Mouse (Mus musculus): Measurements from ENCODE around the gene Lin54.
A peak's percentile ranks its signal among the peaks of the same experiment; 100 is the strongest.
"Not testable (repeated sequence)": the region's sequence is repeated elsewhere in the genome, so short reads cannot be mapped to it uniquely, and the experiment has no call there.

The Lin54 gene

DNA sequence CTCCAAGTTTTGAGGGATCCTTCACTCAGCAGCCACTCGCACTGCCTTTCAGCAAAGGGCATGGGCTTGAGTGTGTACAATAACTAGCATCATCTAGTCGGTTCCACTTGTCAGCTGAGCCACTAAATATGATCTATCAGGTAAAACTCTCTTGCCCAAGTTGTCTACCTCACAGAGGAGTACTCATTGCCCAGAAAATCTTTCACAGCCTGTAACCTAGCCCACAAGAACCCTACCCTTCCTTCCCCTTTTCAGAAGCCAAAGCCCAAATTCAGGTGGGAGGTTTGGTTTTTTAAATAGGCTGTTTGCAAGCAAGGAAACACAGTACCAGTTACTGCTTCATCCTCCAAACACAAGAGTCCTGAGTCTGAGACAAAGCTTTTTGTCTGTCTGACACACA, 13.3 kb downstream of the Lin54 start:
- DNase-seq, result no peak

DNA sequence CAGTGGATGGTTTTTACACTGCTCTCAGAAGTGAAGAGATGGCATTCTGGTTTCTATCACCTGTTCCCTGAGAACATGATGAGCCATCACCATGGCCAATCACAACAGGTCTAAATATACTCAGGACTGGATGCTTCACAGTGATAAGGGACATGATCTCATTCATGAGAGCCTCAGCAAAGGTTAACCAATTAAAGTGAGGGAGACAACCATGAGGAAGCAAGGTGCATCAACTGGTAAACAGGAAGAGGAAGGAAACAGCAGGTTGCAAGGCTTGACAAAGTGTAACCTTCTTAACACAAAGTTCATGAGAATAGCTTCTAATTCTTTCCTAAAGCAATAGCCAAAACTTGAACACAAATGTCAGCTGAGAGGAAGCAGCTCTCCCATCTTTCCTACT, 16.9 kb downstream of the Lin54 start:
- DNase-seq, result no peak

GRCm38 (mm10) chr5:100477604-100478003, 22.8 kb downstream of the Lin54 start:
- no peak for DNase-seq

- no peak for DNase-seq
Observed at GRCm38 (mm10) chr5:100476328-100476727, 24.1 kb downstream of the Lin54 start.

GRCm38 (mm10) chr5:100467336-100467735, 33.1 kb downstream of the Lin54 start:
- DNase-seq, result no peak

DNA sequence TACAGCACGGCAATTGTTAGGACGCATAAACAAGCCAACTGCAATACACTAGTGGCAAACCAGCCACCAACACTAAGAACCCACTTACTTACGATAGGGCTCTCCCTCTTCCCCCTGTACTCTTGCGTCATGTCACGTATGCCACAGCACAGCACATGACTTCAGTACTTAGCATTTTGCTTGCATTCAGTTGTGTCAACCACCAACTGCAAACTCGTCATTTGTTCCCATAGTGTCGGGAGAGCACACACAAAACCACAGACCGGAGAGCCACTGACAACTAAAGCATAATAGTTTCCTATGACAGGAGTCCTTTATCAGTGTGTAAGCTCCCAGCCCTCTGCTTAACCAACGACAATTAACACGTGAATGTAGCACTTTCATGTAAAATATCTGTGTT, 33.8 kb downstream of the Lin54 start:
- no peak for DNase-seq

DNA sequence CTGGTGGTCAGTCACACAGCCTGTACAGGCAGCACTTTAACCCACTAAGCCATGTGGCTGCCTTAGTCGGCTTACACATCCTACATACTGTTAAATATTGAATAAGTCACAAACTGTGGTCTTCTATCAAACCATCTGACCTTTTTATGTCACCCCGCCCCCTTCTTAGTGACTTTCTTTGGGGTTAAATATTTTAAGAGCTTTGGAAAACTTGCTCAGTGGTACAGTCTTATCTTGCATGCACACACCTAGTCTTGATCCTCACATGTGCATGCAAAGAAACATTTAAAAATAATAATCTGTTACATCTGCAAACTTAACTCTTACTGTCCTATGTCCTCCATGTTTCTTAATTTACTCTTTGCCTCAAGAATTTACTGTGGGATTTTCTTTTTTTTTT, 38.1 kb downstream of the Lin54 start:
- DNase-seq, result no peak

- DNase-seq, result no peak
Observed at GRCm38 (mm10) chr5:100461526-100461925, 38.9 kb downstream of the Lin54 start.

GRCm38 (mm10) chr5:100459468-100459867, 41.0 kb downstream of the Lin54 start:
- no peak for DNase-seq

DNA sequence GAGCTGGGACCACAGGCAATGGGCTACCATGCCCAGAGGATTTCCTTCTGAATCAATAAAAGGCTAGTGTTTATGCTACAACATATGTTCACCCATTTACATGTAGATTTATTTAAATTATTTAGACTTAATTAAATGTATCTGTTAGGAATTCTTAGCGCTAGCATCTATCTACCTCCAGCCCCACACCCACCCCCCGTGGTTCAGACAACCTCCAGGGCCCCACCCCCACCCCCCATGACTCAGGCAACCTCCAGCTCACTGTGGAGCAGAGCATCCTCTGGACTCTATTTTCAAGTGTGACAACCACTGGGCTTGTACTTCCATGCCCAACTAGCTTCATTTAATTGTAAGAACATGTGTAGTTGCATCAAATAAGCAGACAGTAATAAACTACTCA, 48.6 kb downstream of the Lin54 start:
- DNase-seq, result no peak

DNA sequence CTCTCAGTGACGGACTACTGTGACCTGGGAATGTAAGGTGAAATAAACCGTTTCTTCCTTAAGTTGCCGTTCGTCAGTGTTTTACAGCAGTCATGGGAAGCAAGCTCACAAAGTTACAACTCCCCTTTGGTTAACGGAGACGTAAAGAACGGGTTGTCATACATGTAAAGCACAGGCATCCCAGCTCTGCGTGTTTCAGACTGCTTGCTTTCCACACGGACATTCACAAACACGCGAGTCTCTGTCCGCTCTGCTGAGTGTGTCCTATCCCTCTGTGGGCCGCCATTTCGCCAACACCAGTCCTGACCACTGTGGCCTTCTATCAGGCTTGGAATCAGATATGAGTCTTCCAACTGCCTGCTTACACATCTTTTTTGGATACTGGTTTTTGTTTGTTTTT, 61.6 kb downstream of the Lin54 start:
- DNase-seq, result no peak

DNA sequence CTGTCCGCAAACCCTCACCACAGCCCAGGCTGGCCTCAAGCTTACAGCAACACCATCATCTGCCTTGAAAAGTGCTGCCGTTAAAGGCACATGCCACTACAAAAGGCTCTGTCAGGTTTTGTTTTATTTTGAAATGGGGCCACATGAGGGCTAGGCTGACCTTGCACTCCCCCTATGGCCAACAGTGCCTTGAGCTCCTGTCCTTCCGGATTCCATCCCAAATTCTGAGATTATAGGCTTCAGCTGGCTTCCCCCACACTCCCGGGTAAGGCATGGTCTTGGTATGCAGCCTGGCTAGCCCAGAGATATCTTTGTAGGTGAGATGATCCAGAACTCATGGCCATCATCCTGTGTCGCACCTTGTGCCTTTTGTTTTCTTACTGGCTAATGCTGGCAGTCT, 62.5 kb downstream of the Lin54 start:
- no peak for DNase-seq

DNA sequence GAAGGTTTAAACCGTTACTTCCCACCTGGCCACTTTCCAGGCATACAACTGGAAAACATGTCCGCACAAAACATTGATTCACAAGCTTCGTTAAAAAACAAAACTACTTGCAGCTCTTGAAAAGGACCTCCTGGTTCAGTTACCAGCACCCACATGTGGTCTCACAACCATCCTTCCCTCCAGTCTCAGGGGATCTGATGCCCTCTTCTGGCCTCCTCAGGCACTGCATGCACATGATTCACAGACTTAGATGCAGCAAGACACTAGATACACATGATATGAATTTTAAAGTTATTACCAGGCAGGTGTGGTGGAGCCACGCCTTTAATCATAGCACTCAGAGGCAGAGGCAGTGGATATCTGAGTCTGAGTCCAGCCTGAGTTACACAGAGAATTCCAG, 63.4 kb downstream of the Lin54 start:
- no peak for DNase-seq

DNA sequence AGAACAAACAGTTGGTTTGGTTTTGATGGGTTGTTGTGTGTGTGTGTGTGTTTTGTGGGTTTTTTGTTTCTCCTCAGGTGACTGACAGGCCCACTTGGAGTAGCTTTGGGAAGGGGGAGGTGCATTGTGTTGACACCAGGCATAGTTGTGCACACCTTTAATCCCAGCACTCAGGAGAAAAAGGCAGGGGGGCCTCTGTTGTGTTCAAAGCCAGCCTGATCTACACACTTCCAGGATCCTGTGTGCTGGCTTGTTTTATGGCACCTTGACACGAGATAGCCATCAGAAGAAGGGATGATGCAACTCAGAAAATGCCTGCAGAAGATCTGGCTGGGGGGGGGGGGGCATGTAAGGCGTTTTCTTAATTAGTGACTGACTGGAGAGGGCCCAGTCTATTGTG, 69.5 kb downstream of the Lin54 start:
- no peak for DNase-seq

- DNase-seq, result no peak
Observed at GRCm38 (mm10) chr5:100430076-100430390, 70.4 kb downstream of the Lin54 start.

DNA sequence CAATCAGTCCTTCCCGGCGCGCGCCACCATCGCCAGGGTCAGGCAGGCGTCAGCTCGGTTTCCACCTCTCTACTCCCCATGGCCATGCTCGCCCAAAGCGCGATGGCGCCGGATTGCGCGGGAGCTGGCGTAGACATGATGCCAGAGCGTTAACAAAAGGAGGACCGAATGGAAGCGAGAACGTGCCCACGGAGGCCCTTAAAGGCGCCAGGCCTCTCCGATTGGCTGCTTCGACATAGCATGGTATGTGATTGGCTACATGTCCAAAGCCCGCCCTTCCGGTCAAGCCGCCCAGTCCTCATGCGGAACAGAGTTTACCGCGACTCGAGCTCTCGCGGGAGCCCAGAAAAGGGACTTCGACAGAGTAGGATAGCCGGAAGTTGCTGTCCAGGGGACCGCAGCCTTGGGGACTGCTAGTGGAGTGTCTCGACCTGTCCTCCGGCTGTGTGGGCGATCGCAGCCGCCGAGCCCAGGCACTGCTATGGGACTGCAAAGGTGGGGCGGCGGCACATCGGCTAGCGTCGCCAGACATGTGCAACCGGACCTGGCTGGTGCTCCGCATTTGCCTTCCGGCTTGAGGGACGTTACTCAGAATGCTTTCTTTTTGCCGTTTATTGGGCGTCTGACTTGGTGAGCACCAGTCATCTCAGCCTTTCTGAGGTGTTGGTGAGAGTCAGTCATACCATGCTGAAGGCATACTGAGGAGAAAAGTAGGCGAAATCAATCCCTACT, 70.9 kb downstream of the Lin54 start:
- DNase-seq, result peak; percentile 99

GRCm38 (mm10) chr5:100428734-100429343, 71.6 kb downstream of the Lin54 start:
- DNase-seq, result no peak

DNA sequence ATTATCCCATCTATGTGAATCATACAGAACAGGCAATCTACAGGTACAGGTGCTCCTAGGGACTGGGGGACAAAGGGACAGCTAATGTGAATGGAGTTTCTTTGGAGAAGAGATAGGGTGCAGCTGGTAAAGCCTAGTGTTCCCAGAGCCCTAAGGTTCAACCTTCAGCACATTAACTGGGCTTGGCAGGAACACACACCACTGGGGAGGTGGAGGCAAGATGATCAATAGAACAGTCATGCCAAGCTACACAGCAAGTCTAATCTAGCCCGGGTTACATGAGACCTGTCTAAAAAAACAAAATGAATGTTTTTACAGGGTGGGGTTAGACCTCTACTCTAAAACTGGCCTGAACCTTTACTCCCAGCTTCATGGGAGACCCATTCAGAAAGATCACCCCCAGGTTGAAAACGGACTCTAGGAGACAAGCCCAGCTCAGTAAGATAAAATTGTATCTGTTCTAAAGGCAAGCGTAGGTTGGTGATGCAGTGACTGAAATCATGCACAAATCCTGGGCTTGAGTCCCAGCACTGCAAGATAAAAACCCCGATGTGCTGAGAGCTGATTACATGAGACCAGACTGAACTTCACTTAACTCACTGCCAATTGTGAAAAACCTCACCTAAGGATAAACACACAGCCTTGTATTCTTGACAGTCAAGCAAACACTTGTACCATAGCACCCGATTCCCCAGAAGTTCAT, 72.3 kb downstream of the Lin54 start:
- no peak for DNase-seq

DNA sequence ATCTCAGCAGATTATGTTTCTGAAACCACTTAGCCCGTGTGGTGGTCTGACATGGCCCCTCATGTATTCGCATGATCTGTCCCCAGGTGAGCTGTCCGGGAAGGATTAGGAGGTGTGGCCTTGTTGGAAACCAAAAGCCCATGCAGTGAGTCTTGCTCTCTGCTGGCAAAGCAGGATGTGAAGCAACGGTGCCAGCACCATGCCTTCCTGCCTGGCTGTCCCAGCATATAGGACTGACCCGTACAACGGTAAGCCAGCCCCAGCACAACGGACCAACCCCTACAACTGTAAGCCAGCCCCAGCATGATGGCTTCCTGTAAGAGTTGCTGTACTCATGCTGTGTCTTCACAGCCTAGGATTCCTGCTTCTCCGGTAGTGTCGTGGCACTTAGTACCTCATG, 73.2 kb downstream of the Lin54 start:
- DNase-seq, result no peak

DNA sequence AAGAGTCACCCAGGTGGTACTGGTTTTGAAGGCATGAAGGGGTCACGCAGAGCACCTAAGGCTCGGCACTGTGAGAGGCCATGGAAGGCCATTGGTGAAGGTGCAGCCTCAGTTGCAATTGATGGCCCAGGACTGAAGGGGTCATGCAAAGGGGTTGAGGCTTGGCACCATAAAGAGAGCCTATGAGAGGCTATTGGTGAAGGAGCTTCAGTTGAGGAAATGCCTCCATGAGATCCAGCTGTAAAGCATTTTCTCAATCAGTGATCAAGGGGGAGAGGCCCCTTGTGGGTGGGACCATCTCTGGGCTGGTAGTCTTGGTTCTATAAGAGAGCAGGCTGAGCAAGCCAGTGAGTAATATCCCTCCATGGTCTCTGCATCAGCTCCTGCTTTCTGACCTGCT, 74.6 kb downstream of the Lin54 start:
- DNase-seq, result not testable (repeated sequence)

DNA sequence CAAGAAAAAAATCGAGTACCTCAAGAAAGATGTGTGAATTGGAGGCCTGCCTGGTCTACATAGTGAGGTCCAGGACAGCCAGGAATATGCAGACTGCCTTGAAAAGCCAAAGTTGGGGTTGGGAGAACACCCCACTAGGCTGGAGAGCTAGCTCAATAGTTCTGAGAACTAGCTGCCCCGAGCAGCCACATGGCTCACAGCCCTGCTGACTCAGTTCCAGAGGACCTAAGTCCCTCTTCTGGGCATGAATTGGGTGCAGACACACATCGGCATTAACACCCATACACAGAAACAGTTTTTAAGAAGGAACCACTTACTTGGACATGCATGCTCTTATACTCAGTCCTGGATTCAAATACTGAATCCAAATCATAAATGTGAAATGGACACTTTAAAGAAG, 76.2 kb downstream of the Lin54 start:
- DNase-seq, result no peak

- no peak for DNase-seq
Observed at GRCm38 (mm10) chr5:100423626-100424025, 76.8 kb downstream of the Lin54 start.

DNA sequence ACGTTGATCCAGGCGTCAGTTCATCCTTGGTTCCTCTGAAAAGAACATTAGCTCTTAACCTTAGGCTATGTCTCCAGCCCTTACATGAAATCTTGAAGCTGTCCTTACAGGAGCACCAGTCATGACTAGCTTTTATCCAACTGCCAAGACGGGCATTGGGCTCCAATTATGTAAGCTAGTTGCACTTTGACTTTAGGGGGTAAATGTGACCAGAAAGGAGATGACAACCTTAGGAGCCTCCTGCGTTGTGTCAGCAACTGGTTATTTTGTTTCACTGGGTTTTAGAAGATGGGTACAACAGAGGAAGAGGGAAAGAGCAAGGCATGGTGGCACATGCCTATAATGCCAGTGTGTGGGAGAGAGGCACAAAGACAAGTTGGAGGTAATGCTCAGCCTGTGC, 81.6 kb downstream of the Lin54 start:
- no peak for DNase-seq

- DNase-seq, result no peak
Observed at GRCm38 (mm10) chr5:100418077-100418476, 82.4 kb downstream of the Lin54 start.

Data from embryo, embryonic 11 days (tissue).